Mouse (Mus musculus) ES-CJ7 (cell line): ENCODE measurements around the gene Med14.
A peak's percentile ranks its signal among the peaks of the same experiment; 100 is the strongest.

Source experiments
- DNase-seq: peaks from one replicate; pipeline ENCODE4 v3.0.0; 2011; ENCODE audit warnings: low read depth, low spot score

Med14 gene

DNA sequence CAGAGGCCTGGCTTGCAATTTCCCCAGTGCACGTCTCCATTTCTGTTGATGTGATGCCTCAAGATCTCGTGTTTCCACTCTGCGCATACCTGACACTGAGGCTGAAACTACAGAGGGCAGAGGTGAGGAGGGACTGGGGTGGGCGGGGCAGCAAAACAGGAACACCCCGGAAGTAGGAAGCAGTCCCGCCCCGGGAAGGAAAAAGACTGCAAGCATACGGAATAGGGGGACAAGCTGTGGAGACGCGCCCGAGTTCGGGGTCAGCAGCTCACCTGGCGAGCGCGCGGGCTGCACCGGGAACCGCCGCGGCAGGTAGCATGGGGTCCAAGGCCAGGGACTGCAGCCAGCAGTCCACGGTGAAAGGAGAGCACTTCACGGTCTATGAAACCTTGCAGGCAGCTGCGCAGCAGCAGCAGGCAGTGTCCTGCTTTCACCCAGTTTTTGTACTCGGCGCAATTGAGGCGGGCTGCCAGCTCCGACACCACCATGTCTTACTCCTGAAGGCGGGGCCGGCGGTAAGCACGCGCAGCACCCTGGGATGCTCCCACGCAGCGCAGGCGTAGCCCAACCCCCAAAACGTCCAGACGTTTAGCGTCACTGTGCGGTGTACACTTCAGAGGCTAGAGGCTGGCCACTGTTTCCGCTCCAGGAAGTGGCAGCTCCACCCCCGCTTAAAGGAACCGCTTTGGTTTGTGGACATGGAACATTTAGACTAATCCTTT, 88.7 kb downstream of the Med14 start, which contains the start of gene 1810030O07Rik:
1810030O07Rik (minus strand) TSS at position 615 of the 722 bp plus-strand sequence.
- peak; percentile 85 for DNase-seq

DNA sequence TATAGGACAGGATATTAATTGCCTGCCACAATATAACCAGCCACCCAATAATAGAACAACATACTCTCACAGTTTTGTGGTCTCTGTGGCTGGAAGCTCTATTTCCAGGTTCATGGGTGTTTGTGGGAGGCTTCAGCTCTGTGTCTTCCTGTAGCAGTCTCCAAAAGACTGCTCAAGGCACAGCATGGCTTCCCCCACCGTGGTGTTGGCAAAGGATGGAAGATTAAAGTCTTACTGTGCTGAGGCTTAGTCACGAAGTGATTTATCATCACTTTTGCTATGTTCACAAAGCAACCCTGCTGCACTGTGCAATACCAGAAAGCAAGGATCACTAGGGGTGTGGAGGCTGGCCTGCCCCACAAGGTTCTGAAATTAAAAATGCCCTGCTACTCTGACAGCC, 108.0 kb downstream of the Med14 start:
- DNase-seq = no peak

DNA sequence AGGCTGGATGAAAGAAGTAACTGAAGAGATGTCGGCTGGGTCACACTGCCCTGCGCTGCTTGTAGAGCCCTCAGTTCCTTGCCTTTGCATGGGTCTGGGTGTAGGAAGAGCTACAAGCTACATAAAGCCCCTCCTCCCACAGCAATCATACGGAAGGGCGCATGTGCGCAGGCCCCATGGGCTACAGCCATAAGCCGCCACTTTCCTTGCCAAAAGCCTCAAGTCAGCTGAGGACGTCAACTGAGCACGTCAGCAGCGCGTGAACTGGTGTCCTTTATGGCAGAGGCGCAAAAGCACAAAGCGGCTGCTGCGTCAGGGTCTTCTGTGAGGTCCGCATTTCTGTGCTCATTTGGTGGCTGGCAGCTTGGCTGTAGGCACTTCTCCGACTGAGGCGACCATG, 110.0 kb downstream of the Med14 start:
- DNase-seq = peak; percentile 88

DNA sequence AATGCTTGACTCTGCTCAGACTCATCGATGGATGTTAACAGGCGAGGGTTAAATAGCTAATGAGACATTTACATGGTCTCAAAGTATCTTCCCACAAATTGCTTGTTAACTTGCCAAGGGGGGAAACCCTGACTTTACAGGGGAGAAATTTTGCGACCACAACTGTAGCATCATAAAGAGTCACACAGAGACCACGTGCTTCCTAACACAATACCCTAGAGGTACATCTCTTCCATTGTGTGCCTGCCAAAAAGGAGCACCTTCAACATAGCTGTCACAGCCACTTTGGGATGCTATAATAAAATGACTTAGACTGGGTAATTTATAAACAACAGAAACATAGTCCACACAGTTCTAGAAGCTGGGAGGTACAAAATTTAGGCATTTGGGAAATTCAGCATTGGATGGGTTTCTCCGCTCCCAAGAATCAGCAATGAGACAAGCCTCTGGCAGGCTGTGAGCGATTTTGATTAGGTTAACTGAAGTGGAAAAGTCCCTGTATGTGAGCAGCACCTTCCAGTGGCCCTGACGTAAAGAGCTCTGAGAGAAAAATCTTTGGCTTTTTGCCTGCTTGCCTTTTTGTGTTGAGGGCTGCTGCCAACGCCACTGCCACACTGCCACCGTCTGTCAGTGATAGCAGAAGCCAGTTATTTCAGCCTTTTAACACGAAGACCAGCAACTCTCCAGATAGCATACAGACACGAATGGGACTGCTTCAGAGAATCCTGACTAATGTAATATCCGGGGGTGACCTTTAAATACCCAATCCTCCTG, 116.2 kb downstream of the Med14 start:
- DNase-seq = no peak

DNA sequence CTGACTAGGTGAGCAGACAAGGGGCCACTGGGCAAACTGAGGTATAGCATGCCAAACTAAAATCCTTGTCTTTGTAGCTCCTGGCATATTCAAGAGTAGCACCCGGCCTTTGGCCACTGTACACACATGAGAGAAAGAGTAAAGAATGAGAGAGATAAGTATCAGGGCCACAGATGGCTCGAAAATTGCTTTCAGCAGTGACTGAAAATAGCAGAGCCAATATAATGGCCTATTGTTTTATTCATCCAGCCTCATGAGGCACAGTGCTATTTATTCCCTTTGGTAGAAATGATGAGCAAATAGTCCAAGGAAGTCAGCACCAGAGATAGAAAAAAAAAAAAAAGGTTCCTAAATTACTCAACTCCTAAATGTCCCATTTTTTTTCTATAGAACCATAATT, 116.9 kb downstream of the Med14 start:
- DNase-seq = no peak
